Mouse (Mus musculus) stomach, postnatal 0 days (tissue): Measurements from ENCODE around the gene Surf6. TPM values are rescaled to one million over a fixed set of nuclear protein-coding genes. Genes with fewer than 3 reads are reported as not detected.
"Not testable (repeated sequence)": the region's sequence is repeated elsewhere in the genome, so short reads cannot be mapped to it uniquely, and the experiment has no call there.

Experiments used
- ATAC-seq: fragments of 200-750 bp; cut with Nextera tagmentation; 2 replicates; pipeline ENCODE4 v1.8.0; 2017; ENCODE audit not compliant: low FRiP score, low TSS enrichment
- DNase-seq: peaks from one replicate; pipeline ENCODE4 v3.0.0-alpha.2; 2016; ENCODE audit warnings: low spot score
- H3K27ac ChIP-seq: fragments of 300-500 bp; sonication (generic); replicated peaks from 2 replicates; pipeline ENCODE4 v1.5.1; 2014; ENCODE audit warnings: mild to moderate bottlenecking, control low read depth
- H3K27me3 ChIP-seq: fragments of 300-500 bp; sonication (generic); 2 replicates; pipeline ENCODE4 v1.6.1; 2014; ENCODE audit warnings: low read length; ENCODE audit not compliant: control insufficient read depth, insufficient read depth
- H3K36me3 ChIP-seq: fragments of 300-500 bp; sonication (generic); 2 replicates; pipeline ENCODE4 v1.6.1; 2014; ENCODE audit warnings: low read length, mixed read lengths; ENCODE audit not compliant: control insufficient read depth, insufficient read depth
- H3K4me1 ChIP-seq: fragments of 300-500 bp; sonication (generic); replicated peaks from 2 replicates; pipeline ENCODE4 v1.6.1; 2014; ENCODE audit warnings: antibody characterized with exemption; ENCODE audit not compliant: control insufficient read depth, insufficient read depth
- H3K4me2 ChIP-seq: fragments of 300-500 bp; sonication (generic); replicated peaks from 2 replicates; pipeline ENCODE4 v1.6.1; 2014; ENCODE audit warnings: low read depth, mild to moderate bottlenecking, control low read depth, moderate library complexity
- H3K4me3 ChIP-seq: fragments of 300-500 bp; sonication (generic); 2 replicates; pipeline ENCODE4 v1.5.1; 2014; ENCODE audit warnings: low read depth, low read length, control low read depth
- H3K9ac ChIP-seq: fragments of 300-500 bp; sonication (generic); 2 replicates; pipeline ENCODE4 v1.6.1; 2014; ENCODE audit warnings: mild to moderate bottlenecking, low read length, control low read depth, mixed read lengths
- H3K9me3 ChIP-seq: fragments of 300-500 bp; sonication (generic); 2 replicates; pipeline ENCODE4 v1.6.1; 2016; ENCODE audit warnings: low read length; ENCODE audit not compliant: control insufficient read depth
- CTCF ChIP-seq: IDR thresholded peaks from 2 replicates; pipeline ENCODE4 v1.5.1; 2016; ENCODE audit warnings: antibody characterized with exemption, low read depth, mild to moderate bottlenecking, moderate library complexity
- EP300 ChIP-seq: optimal IDR thresholded peaks from 2 replicates; pipeline ENCODE3; 2016; ENCODE audit warnings: antibody characterized with exemption
- WGBS: fragments of 180-500 bp; shearing (Covaris S2); extraction: QIAGEN DNeasy Blood & Tissue Kit; methylation state at CpG from one replicate; pipeline ENCODE4 v1.1.7; 2014; 5-methylcytosine and 5-hydroxymethylcytosine counted together
- polyA plus RNA-seq: library from polyadenylated mRNA; unstranded; fragments of >200 nt; fragmentation: Nextera tagmentation; extraction: Ambion mirVana; gene quantifications from 2 replicates; pipeline ENCODE4 v1.2.1, GENCODE M21; 2015

The Surf6 gene
- polyA plus RNA-seq, 1 experiment from 2014 or later, result 12.8 TPM

GRCm38 (mm10) chr2:26905936-26906335 is 3.3 kb upstream of the Surf6 start:
- WGBS, result 92% methylated on average over 2 of the region's 2 CpGs
- no peaks in the 10 kb centered on the region for H3K27me3 ChIP-seq
- TF ChIP-seq EP300, result no peak
- TF ChIP-seq CTCF, result no peak
- H3K4me1 ChIP-seq, result peaks cover 10% of the 10 kb centered on the region
- ATAC-seq (no peak), DNase-seq (no peak)
- H3K36me3 ChIP-seq, result peaks cover 12% of the 10 kb centered on the region
- H3K9ac ChIP-seq, result no peak overlapping the region
- no peak overlapping the region for H3K4me2 ChIP-seq
- H3K4me3 ChIP-seq, result no peak overlapping the region
- no peak overlapping the region for H3K27ac ChIP-seq
- no peaks in the 10 kb centered on the region for H3K9me3 ChIP-seq

GRCm38 (mm10) chr2:26903311-26903710 is 632 bp upstream of the Surf6 start:
- peaks cover 22% of the 10 kb centered on the region for H3K36me3 ChIP-seq
- H3K27me3 ChIP-seq, result no peaks in the 10 kb centered on the region
- peaks cover 8% of the 10 kb centered on the region for H3K4me1 ChIP-seq
- H3K4me2 ChIP-seq, result peak overlapping the region; percentile 75
- DNase-seq (no peak), ATAC-seq (no peak)
- no peaks in the 10 kb centered on the region for H3K9me3 ChIP-seq
- H3K27ac ChIP-seq, result peak overlapping the region; percentile 88
- H3K4me3 ChIP-seq, result peak overlapping the region; percentile 60
- TF ChIP-seq EP300 (no peak), CTCF (no peak)
- H3K9ac ChIP-seq, result peak overlapping the region; percentile 70
- WGBS, result 10% methylated on average over 7 of the region's 7 CpGs

- TF ChIP-seq EP300 (no peak), CTCF (no peak)
- Histone ChIP-seq H3K9me3 (no peaks in the 10 kb centered on the region), H3K4me1 (peaks cover 8% of the 10 kb centered on the region; the same call in 1 of the 2 replicates), H3K9ac (peak overlapping the region; percentile 79), H3K27ac (peak overlapping the region; percentile 88), H3K36me3 (peaks cover 21% of the 10 kb centered on the region), H3K4me3 (peak overlapping the region; percentile 60), H3K4me2 (peak overlapping the region; percentile 75), H3K27me3 (no peaks in the 10 kb centered on the region)
- DNase-seq (no peak), ATAC-seq (no peak)
- WGBS, result 5% methylated on average over 7 of the region's 7 CpGs
Observed at GRCm38 (mm10) chr2:26901834-26902400, 762 bp downstream of the Surf6 start.

GRCm38 (mm10) chr2:26900731-26901130 is 1.9 kb downstream of the Surf6 start:
- H3K4me3 ChIP-seq, result no peak overlapping the region
- H3K4me2 ChIP-seq, result no peak overlapping the region
- H3K9ac ChIP-seq, result no peak overlapping the region
- peaks cover 14% of the 10 kb centered on the region for H3K36me3 ChIP-seq
- H3K4me1 ChIP-seq, result peaks cover 8% of the 10 kb centered on the region; the same call in 1 of the 2 replicates
- H3K27ac ChIP-seq, result no peak overlapping the region
- TF ChIP-seq CTCF (no peak), EP300 (no peak)
- 48% methylated on average over 1 of the region's 1 CpGs for WGBS
- no peak for ATAC-seq
- H3K9me3 ChIP-seq, result no peaks in the 10 kb centered on the region
- no peak for DNase-seq
- H3K27me3 ChIP-seq, result no peaks in the 10 kb centered on the region

GRCm38 (mm10) chr2:26895898-26896297 is 6.8 kb downstream of the Surf6 start:
- Histone ChIP-seq H3K4me3 (no peak overlapping the region), H3K9me3 (no peaks in the 10 kb centered on the region), H3K27ac (no peak overlapping the region), H3K36me3 (peaks cover 35% of the 10 kb centered on the region), H3K9ac (no peak overlapping the region), H3K27me3 (no peaks in the 10 kb centered on the region), H3K4me1 (no peaks in the 10 kb centered on the region), H3K4me2 (no peak overlapping the region)
- ATAC-seq, result no peak
- 84% methylated on average over 4 of the region's 4 CpGs for WGBS
- TF ChIP-seq EP300, result no peak
- TF ChIP-seq CTCF, result 0 out of 2 replicates have a peak, but pooled peaks have one; percentile 13
- DNase-seq, result peak; percentile 6

- 62% methylated on average over 4 of the region's 4 CpGs for WGBS
- not testable (repeated sequence) for ATAC-seq, H3K4me1 ChIP-seq, DNase-seq, H3K27me3 ChIP-seq, H3K36me3 ChIP-seq, H3K4me2 ChIP-seq, H3K9me3 ChIP-seq, H3K27ac ChIP-seq, H3K9ac ChIP-seq, H3K4me3 ChIP-seq
Observed at GRCm38 (mm10) chr2:26886170-26886569, 16.5 kb downstream of the Surf6 start.

- not testable (repeated sequence) for H3K4me1 ChIP-seq, H3K36me3 ChIP-seq, H3K9ac ChIP-seq, H3K27ac ChIP-seq, H3K27me3 ChIP-seq, H3K4me2 ChIP-seq, ATAC-seq, H3K9me3 ChIP-seq, H3K4me3 ChIP-seq, DNase-seq
- 83% methylated on average over 2 of the region's 2 CpGs for WGBS
Observed at GRCm38 (mm10) chr2:26885541-26885940, 17.1 kb downstream of the Surf6 start.
